Mouse (Mus musculus) retina, embryonic 14.5 days (tissue): ENCODE results near the gene Cysltr2.

Experiments used
- DNase-seq: peaks from one replicate; pipeline ENCODE4 v3.0.0-alpha.2; 2015; ENCODE audit warnings: low spot score

Cysltr2 gene

GRCm38 (mm10) chr14:73048937-73049336, at the start of gene Cysltr2:
TSS of gene Cysltr2 (minus strand) at chr14:73049114.
- DNase-seq = no peak

- DNase-seq = no peak
Observed at GRCm38 (mm10) chr14:73094802-73095550, 46.1 kb upstream of the Cysltr2 start.

GRCm38 (mm10) chr14:73092871-73093270, 44.0 kb upstream of the Cysltr2 start:
- no peak for DNase-seq

GRCm38 (mm10) chr14:73088224-73088623, 39.3 kb upstream of the Cysltr2 start:
- DNase-seq = no peak

- DNase-seq = no peak
Observed at GRCm38 (mm10) chr14:73087746-73088145, 38.8 kb upstream of the Cysltr2 start.

GRCm38 (mm10) chr14:73087247-73087646, 38.3 kb upstream of the Cysltr2 start:
- DNase-seq = no peak

- no peak for DNase-seq
Observed at GRCm38 (mm10) chr14:73086425-73086824, 37.5 kb upstream of the Cysltr2 start.

GRCm38 (mm10) chr14:73083563-73083962, 34.6 kb upstream of the Cysltr2 start:
- no peak for DNase-seq

GRCm38 (mm10) chr14:73064460-73064859, 15.5 kb upstream of the Cysltr2 start:
- DNase-seq = no peak

- no peak for DNase-seq
Observed at GRCm38 (mm10) chr14:73058755-73059154, 9.8 kb upstream of the Cysltr2 start.

- DNase-seq = no peak
Observed at GRCm38 (mm10) chr14:73057764-73058163, 8.8 kb upstream of the Cysltr2 start.

- DNase-seq = no peak
Observed at GRCm38 (mm10) chr14:73056813-73057212, 7.9 kb upstream of the Cysltr2 start.

- no peak for DNase-seq
Observed at GRCm38 (mm10) chr14:73045199-73045928, 3.5 kb downstream of the Cysltr2 start.

- DNase-seq = no peak
Observed at GRCm38 (mm10) chr14:73041689-73042088, 7.2 kb downstream of the Cysltr2 start.

- peak; percentile 41 for DNase-seq
Observed at GRCm38 (mm10) chr14:73033290-73033689, 15.6 kb downstream of the Cysltr2 start.

- DNase-seq = no peak
Observed at GRCm38 (mm10) chr14:73031218-73031617, 17.7 kb downstream of the Cysltr2 start.

GRCm38 (mm10) chr14:73017272-73017671, 31.6 kb downstream of the Cysltr2 start:
- no peak for DNase-seq

- DNase-seq = no peak
Observed at GRCm38 (mm10) chr14:73015386-73015785, 33.5 kb downstream of the Cysltr2 start.

GRCm38 (mm10) chr14:73013723-73014544, 35.0 kb downstream of the Cysltr2 start:
- no peak for DNase-seq

GRCm38 (mm10) chr14:73001814-73002213, 47.1 kb downstream of the Cysltr2 start:
- DNase-seq = no peak

GRCm38 (mm10) chr14:73000325-73000724, 48.6 kb downstream of the Cysltr2 start:
- peak; percentile 89 for DNase-seq

GRCm38 (mm10) chr14:72998111-72998510, 50.8 kb downstream of the Cysltr2 start:
- peak; percentile 77 for DNase-seq
